Mouse (Mus musculus) left cerebral cortex, adult 2 months (tissue): ENCODE measurements around the gene Vamp3. TPM values are rescaled to one million over a fixed set of nuclear protein-coding genes. Genes with fewer than 3 reads are reported as not detected.
"Not testable (repeated sequence)": the region's sequence is repeated elsewhere in the genome, so short reads cannot be mapped to it uniquely, and the experiment has no call there.

Source experiments
- DNase-seq, 2 experiments: peaks; one replicate each; pipeline ENCODE4 v3.0.0; 2021 to 2022; ENCODE audit warnings: low spot score in 2 of 2, mixed read lengths in 1 of 2; ENCODE audit errors: extremely low spot score in 1 of 2
- H3K27ac ChIP-seq: fragments of 200-600 bp; 2 replicates; pipeline ENCODE4 v1.8.1; 2022
- H3K4me3 ChIP-seq: fragments of 200-600 bp; 2 replicates; pipeline ENCODE4 v1.8.1; 2022
- CTCF ChIP-seq: fragments of 200-600 bp; IDR thresholded peaks from 2 replicates; pipeline ENCODE4 v1.8.1; 2022; ENCODE audit warnings: antibody characterized with exemption, mild to moderate bottlenecking, moderate library complexity
- intact Hi-C: fragments of 180-260 bp; cut with DNase I; formaldehyde crosslinking; loops from one replicate; pipeline ENCODE4 v1.15.1; 2025
- total RNA-seq, 2 experiments: library from RNA; stranded (reverse); gene quantifications; 2 replicates each; pipeline ENCODE4 v1.2.3; 2021

Vamp3 gene
- total RNA-seq, 2 experiments from 2014 or later = 29.6 to 32.5 TPM

- peak; percentile 98 for DNase-seq
- no peak for TF ChIP-seq CTCF
- Histone ChIP-seq H3K4me3 (peak within 1 kb of the TSS; percentile 83), H3K27ac (peak within 1 kb of the TSS; percentile 99)
- intact Hi-C loops = loop anchor here (1.0 to 5.0 kb wide), 2 partner anchors 96 to 132 kb away; partner anchors contain the start of genes Park7 and Tnfrsf9
These were observed 13.5 kb downstream of the Vamp3 start, which contains the start of gene Per3 for GRCm38 (mm10) chr4:151044037-151044943. Per3 (minus strand) TSS chr4:151044665.

DNA sequence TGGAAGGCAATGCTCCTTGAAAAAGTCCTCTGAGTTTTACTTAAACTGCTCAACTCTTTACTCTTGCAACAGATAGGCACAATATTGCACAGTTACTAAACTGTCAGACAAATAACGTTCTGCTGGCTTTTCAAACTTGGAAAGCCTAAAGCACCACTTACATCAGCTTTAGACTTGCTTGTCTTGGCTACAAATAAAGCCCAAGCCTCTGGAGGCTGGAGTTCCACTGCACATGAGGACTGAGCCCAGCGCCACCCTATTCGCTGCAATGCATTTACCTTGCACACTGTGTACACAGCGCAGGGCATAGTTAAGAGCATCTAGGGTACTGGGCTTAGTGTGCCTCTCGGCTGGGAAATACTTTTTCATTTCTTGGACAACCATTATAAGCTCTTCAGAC, 14.5 kb downstream of the Vamp3 start:
- intact Hi-C loops = loop anchor here (5.0 kb wide), 1 partner anchor 131 kb away; the partner anchor contains the start of genes Park7 and Tnfrsf9
- Histone ChIP-seq H3K27ac (no peak overlapping the region; the same call in 1 of the 2 replicates), H3K4me3 (peak overlapping the region; percentile 83)
- DNase-seq = peak in 1 of 2 experiments; percentile 24
- TF ChIP-seq CTCF = no peak; the same call in 1 of the 2 replicates

GRCm38 (mm10) chr4:151041506-151041905, 16.3 kb downstream of the Vamp3 start:
- Histone ChIP-seq H3K27ac (peak overlapping the region; percentile 16; the same call in 1 of the 2 replicates), H3K4me3 (peak overlapping the region; percentile 3)
- intact Hi-C loops = loop anchor here (5.0 kb wide), 1 partner anchor 129 kb away; the partner anchor contains the start of genes Park7 and Tnfrsf9
- peak in 1 of 2 experiments; percentile 26 for DNase-seq
- no peak; the same call in 1 of the 2 replicates for TF ChIP-seq CTCF

- TF ChIP-seq CTCF = no peak
- H3K4me3 ChIP-seq = no peak overlapping the region
- no peak for DNase-seq
- intact Hi-C loops = no loop called here
- no peak overlapping the region for H3K27ac ChIP-seq
These were observed 20.0 kb downstream of the Vamp3 start for GRCm38 (mm10) chr4:151037800-151038199.

- Histone ChIP-seq H3K4me3 (no peak overlapping the region), H3K27ac (no peak overlapping the region)
- no peak for TF ChIP-seq CTCF
- DNase-seq = no peak
- intact Hi-C loops = no loop called here
These were observed 21.2 kb downstream of the Vamp3 start for GRCm38 (mm10) chr4:151036521-151036920.

DNA sequence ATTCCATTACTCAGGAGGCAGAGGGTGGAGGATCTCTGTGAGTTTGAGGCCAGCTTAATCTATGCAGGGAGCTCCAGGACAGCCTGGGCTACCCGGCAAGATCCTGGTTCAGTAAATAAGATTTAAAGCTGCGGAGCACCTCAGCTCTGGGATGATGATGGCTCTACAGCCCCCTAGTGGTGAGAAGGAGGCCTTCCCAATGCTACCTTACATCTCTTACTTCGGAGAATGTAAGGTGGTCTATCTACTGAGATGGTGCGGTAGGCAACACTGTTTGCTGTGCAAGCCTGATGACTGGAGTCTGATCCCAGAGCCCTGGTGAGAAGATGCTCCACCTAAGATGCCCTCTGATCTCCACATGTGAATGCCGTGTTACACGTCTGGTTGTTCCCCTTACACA, 30.8 kb downstream of the Vamp3 start:
- H3K4me3 ChIP-seq = no peak overlapping the region
- H3K27ac ChIP-seq = no peak overlapping the region
- intact Hi-C loops = no loop called here
- TF ChIP-seq CTCF = peak; percentile 77
- no peak for DNase-seq

- H3K4me3 ChIP-seq = no peak overlapping the region
- TF ChIP-seq CTCF = no peak
- intact Hi-C loops = no loop called here
These were observed 33.6 kb downstream of the Vamp3 start for GRCm38 (mm10) chr4:151024152-151024551.

GRCm38 (mm10) chr4:151017356-151017755, 40.4 kb downstream of the Vamp3 start:
- intact Hi-C loops, H3K4me3 ChIP-seq, DNase-seq, H3K27ac ChIP-seq: not testable (repeated sequence)

More at GRCm38 (mm10) chr4:151024152-151024551, 33.6 kb downstream of the Vamp3 start:
- no peak overlapping the region for H3K27ac ChIP-seq
- no peak for DNase-seq

DNA sequence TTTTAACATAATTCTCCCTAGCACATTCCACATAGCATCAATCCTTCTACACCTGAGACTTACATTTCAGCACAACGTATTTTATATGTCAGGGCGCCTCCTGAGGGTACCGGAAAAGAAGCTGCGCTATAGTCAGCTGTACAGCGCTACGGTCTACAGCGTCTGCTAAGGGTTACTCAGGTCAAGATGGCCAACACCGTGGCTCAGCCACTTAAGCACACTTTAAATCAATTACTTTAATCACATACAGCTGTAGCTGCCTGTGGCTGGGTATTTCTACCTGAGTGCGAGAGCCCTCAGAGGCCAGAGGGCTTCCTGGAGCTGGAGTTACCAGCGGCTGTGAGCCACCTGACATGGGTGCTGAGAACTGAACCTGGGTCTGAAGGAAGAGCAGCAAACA, 41.8 kb downstream of the Vamp3 start:
- no peak for TF ChIP-seq CTCF
- intact Hi-C loops = no loop called here
- no peak overlapping the region for H3K4me3 ChIP-seq
- no peak for DNase-seq
- no peak overlapping the region for H3K27ac ChIP-seq

DNA sequence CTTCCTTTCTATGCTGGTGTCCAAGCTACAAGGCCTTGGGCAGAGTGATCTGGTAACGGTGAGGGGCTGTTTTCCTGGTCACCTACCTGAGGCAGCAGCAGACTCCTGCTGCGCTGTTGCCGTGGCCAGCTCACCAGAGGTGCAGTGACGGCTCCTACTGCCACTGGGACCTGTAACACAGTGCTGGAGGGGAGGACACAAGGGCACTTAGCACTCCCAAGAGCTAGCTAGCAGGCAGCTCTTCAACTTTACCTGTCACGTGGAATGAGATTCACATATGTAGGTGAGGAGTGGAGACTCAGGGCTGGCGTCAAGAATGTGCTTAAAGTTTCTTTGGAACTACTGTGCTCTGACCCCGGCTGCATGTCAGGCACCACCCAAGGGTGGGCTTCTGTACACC, 47.4 kb downstream of the Vamp3 start:
- Histone ChIP-seq H3K4me3 (no peak overlapping the region), H3K27ac (no peak overlapping the region)
- intact Hi-C loops = no loop called here
- no peak for TF ChIP-seq CTCF
- no peak for DNase-seq

DNA sequence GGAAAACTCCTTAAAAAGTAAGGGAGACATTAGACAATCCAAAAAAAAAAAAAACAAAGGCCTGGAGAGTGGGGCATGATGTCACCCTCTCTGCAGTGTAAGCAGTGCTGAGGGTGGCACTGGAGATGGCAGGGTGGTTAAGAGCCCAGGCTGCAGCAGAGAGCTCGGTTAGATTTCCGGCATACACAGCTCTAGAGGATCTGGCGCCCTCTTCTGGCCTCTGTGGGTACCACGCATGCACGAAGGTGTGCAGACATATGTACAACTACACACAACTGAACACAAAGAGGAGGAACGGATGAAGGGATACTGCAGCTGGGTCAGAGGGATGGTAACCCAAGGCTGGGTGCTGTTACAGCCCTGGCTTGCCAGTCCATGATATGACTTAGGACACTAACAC, 50.8 kb downstream of the Vamp3 start:
- no peak overlapping the region for H3K4me3 ChIP-seq
- H3K27ac ChIP-seq = no peak overlapping the region
- DNase-seq = peak; percentile 28 to 33
- TF ChIP-seq CTCF = peak; percentile 53
- intact Hi-C loops = no loop called here

- intact Hi-C loops = no loop called here
These were observed 52.0 kb downstream of the Vamp3 start for GRCm38 (mm10) chr4:151005656-151006318.

More at GRCm38 (mm10) chr4:151005656-151006318, 52.0 kb downstream of the Vamp3 start:
- TF ChIP-seq CTCF = no peak
- DNase-seq = no peak
- H3K4me3 ChIP-seq = no peak overlapping the region
- H3K27ac ChIP-seq = no peak overlapping the region
